Comparison of ENCODE assay signal across 8 mouse cellular contexts in genomic region chr2:25224766-25225752, GRCm38 (mm10). TPM values are rescaled to one million over a fixed set of nuclear protein-coding genes. Genes with fewer than 3 reads are reported as not detected.
A peak's percentile ranks its signal among the peaks of the same experiment; 100 is the strongest.
DNase-seq lines count a peak whose midpoint lies in the region; ATAC-seq and TF ChIP-seq lines count a peak whose summit lies in the region.

No protein-coding gene starts in this region.

- H3ac ChIP-seq in C2C12 (ENCODE audit: control insufficient read depth, insufficient read length, low read depth): peak overlapping the region; percentile 84

- H3K79me2 ChIP-seq in C2C12 (ENCODE audit: control insufficient read depth, insufficient read depth): peaks cover 19% of the 10 kb centered on the region

- TF ChIP-seq POLR2A in brain, embryonic 14.5 days (IDR thresholded peaks at IDR 0.05; ENCODE audit: borderline replicate concordance, extremely low read depth, insufficient read depth, insufficient read length, poor library complexity, severe bottlenecking): peak; percentile 82; the same call in 1 of the 2 replicates
- peak; percentile 78; the same call in 1 of the 2 replicates for TF ChIP-seq POLR2A in limb, embryonic 14.5 days (IDR thresholded peaks at IDR 0.05; ENCODE audit: borderline replicate concordance, extremely low read depth, insufficient read depth, insufficient read length)
- TF ChIP-seq POLR2A in spleen, adult 2 months (IDR thresholded peaks at IDR 0.05; ENCODE audit: low read depth, low read length): peak; percentile 60; the same call in 1 of the 2 replicates

- peak overlapping the region; percentile 90 for H3K27ac ChIP-seq in heart, embryonic 10.5 days
- H3K27ac ChIP-seq in kidney, embryonic 14.5 days (ENCODE audit: low read depth, low read length): peak overlapping the region; percentile 97
- peak overlapping the region; percentile 91 for H3K27ac ChIP-seq in limb, embryonic 14.5 days (replicated peaks; ENCODE audit: low read depth, low read length)
- peak overlapping the region; percentile 97 for H3K27ac ChIP-seq in midbrain, embryonic 16.5 days (ENCODE audit: low read length)
- H3K27ac ChIP-seq in spleen, adult 2 months (ENCODE audit: insufficient read depth, low read length): peak overlapping the region; percentile 92

- 2% methylated on average over 39 of the region's 41 CpGs for WGBS in heart, embryonic 10.5 days
- WGBS in kidney, embryonic 14.5 days: 1% methylated on average over 41 of the region's 41 CpGs
- WGBS in limb, embryonic 14.5 days: 2% methylated on average over 35 of the region's 41 CpGs
- WGBS in midbrain, embryonic 16.5 days: 2% methylated on average over 40 of the region's 41 CpGs
- 2% methylated on average over 41 of the region's 41 CpGs for WGBS in spleen, adult 2 months

- peak overlapping the region; percentile 52 for H3K4me2 ChIP-seq in kidney, embryonic 14.5 days (replicated peaks; ENCODE audit: low read depth, low read length)
- H3K4me2 ChIP-seq in limb, embryonic 14.5 days (replicated peaks; ENCODE audit: low read depth, low read length, severe bottlenecking): peak overlapping the region; percentile 50
- peak overlapping the region; percentile 58 for H3K4me2 ChIP-seq in midbrain, embryonic 16.5 days (ENCODE audit: low read length)

- peak; percentile 100 for DNase-seq in brain, embryonic 14.5 days (ENCODE audit: low read depth)
- peak; percentile 100 for DNase-seq in heart, embryonic 10.5 days (ENCODE audit: low spot score)
- peak; percentile 100 for DNase-seq in limb, embryonic 14.5 days (ENCODE audit: low spot score)
- peak; percentile 96 to 99 for DNase-seq in spleen, adult 2 months (ENCODE audit: low read depth in 1 of 2, low spot score in 2 of 2)

- H3K4me1 ChIP-seq in erythroblast, embryonic 14.5 days (ENCODE audit: control insufficient read depth): peaks cover 60% of the 10 kb centered on the region
- peaks cover 38% of the 10 kb centered on the region for H3K4me1 ChIP-seq in heart, embryonic 10.5 days
- peaks cover 18% of the 10 kb centered on the region for H3K4me1 ChIP-seq in kidney, embryonic 14.5 days (ENCODE audit: control insufficient read depth, insufficient read depth, low read length)
- H3K4me1 ChIP-seq in limb, embryonic 14.5 days (ENCODE audit: control insufficient read depth, insufficient read depth, low read length): peaks cover 12% of the 10 kb centered on the region
- peaks cover 15% of the 10 kb centered on the region for H3K4me1 ChIP-seq in midbrain, embryonic 16.5 days (ENCODE audit: control insufficient read depth, insufficient read depth, low read length)
- peaks cover 8% of the 10 kb centered on the region; the same call in 1 of the 2 replicates for H3K4me1 ChIP-seq in spleen, adult 2 months (ENCODE audit: control insufficient read depth, insufficient read depth, insufficient read length)

- peaks cover 24% of the 10 kb centered on the region for H3K36me3 ChIP-seq in C2C12 (ENCODE audit: control insufficient read depth, insufficient read depth)
- H3K36me3 ChIP-seq in erythroblast, embryonic 14.5 days (ENCODE audit: control insufficient read depth): peaks cover 38% of the 10 kb centered on the region
- peaks cover 17% of the 10 kb centered on the region for H3K36me3 ChIP-seq in heart, embryonic 10.5 days
- peaks cover 11% of the 10 kb centered on the region; the same call in 1 of the 2 replicates for H3K36me3 ChIP-seq in kidney, embryonic 14.5 days (ENCODE audit: control insufficient read depth, insufficient read depth, low read length)
- H3K36me3 ChIP-seq in limb, embryonic 14.5 days (ENCODE audit: control insufficient read depth, insufficient read depth, low read length): peaks cover 9% of the 10 kb centered on the region; the same call in 1 of the 2 replicates
- H3K36me3 ChIP-seq in midbrain, embryonic 16.5 days (ENCODE audit: control insufficient read depth, insufficient read depth, low read length): no peaks in the 10 kb centered on the region
- peaks cover 3% of the 10 kb centered on the region; the same call in 1 of the 2 replicates for H3K36me3 ChIP-seq in spleen, adult 2 months (ENCODE audit: control insufficient read depth, insufficient read depth, low read length)

- peaks cover 2% of the 10 kb centered on the region for H3K27me3 ChIP-seq in C2C12 (ENCODE audit: control insufficient read depth, insufficient read depth, insufficient read length)
- no peaks in the 10 kb centered on the region for H3K27me3 ChIP-seq in erythroblast, embryonic 14.5 days (ENCODE audit: control insufficient read depth)
- peaks cover 9% of the 10 kb centered on the region; the same call in 1 of the 2 replicates for H3K27me3 ChIP-seq in heart, embryonic 10.5 days (ENCODE audit: insufficient read depth, poor library complexity, severe bottlenecking)
- no peaks in the 10 kb centered on the region for H3K27me3 ChIP-seq in kidney, embryonic 14.5 days (ENCODE audit: control insufficient read depth, insufficient read depth, low read length)
- no peaks in the 10 kb centered on the region for H3K27me3 ChIP-seq in limb, embryonic 14.5 days (ENCODE audit: control insufficient read depth, insufficient read depth, low read length)
- H3K27me3 ChIP-seq in midbrain, embryonic 16.5 days (ENCODE audit: control insufficient read depth, insufficient read depth, low read depth, low read length): no peaks in the 10 kb centered on the region
- no peaks in the 10 kb centered on the region for H3K27me3 ChIP-seq in spleen, adult 2 months (ENCODE audit: control insufficient read depth, insufficient read depth, low read length)

- TF ChIP-seq CTCF in C2C12 (IDR thresholded peaks at IDR 0.05; ENCODE audit: control insufficient read depth, insufficient read depth, insufficient read length): no peak
- no peak for TF ChIP-seq CTCF in brain, embryonic 14.5 days (IDR thresholded peaks at IDR 0.05; ENCODE audit: borderline replicate concordance, extremely low read depth, insufficient read depth, insufficient read length)
- TF ChIP-seq CTCF in spleen, adult 2 months (IDR thresholded peaks at IDR 0.05; ENCODE audit: extremely low read depth, insufficient read depth, insufficient read length, insufficient replicate concordance): no peak

- peak; percentile 97 for ATAC-seq in kidney, embryonic 14.5 days (ENCODE audit: low FRiP score, low TSS enrichment)
- peak; percentile 96 for ATAC-seq in limb, embryonic 14.5 days (ENCODE audit: low FRiP score, low read depth)
- peak; percentile 98 for ATAC-seq in midbrain, embryonic 16.5 days

- H3K79me3 ChIP-seq in C2C12 (ENCODE audit: low read depth): peaks cover 9% of the 10 kb centered on the region

- H3K4me3 ChIP-seq in C2C12 (ENCODE audit: insufficient read depth, poor library complexity, severe bottlenecking): peak overlapping the region; percentile 99
- H3K4me3 ChIP-seq in erythroblast, embryonic 14.5 days (replicated peaks): peak overlapping the region; percentile 66
- H3K4me3 ChIP-seq in heart, embryonic 10.5 days: peak overlapping the region; percentile 82
- H3K4me3 ChIP-seq in kidney, embryonic 14.5 days (ENCODE audit: low read length): peak overlapping the region; percentile 86
- peak overlapping the region; percentile 86 for H3K4me3 ChIP-seq in limb, embryonic 14.5 days (replicated peaks; ENCODE audit: low read length)
- H3K4me3 ChIP-seq in midbrain, embryonic 16.5 days (ENCODE audit: low read depth, low read length): peak overlapping the region; percentile 50
- peak overlapping the region; percentile 66 for H3K4me3 ChIP-seq in spleen, adult 2 months (ENCODE audit: extremely low read depth, insufficient read depth, insufficient read length)

- H3K9ac ChIP-seq in kidney, embryonic 14.5 days (ENCODE audit: low read depth, low read length): peak overlapping the region; percentile 70
- peak overlapping the region; percentile 72 for H3K9ac ChIP-seq in limb, embryonic 14.5 days (ENCODE audit: low read depth, low read length, severe bottlenecking)
- H3K9ac ChIP-seq in midbrain, embryonic 16.5 days (ENCODE audit: low read depth, low read length): peak overlapping the region; percentile 73

- no peaks in the 10 kb centered on the region for H3K9me3 ChIP-seq in erythroblast, embryonic 14.5 days (ENCODE audit: control insufficient read depth, low read length)
- H3K9me3 ChIP-seq in heart, embryonic 10.5 days: no peaks in the 10 kb centered on the region
- no peaks in the 10 kb centered on the region for H3K9me3 ChIP-seq in kidney, embryonic 14.5 days (ENCODE audit: control insufficient read depth, low read length)
- H3K9me3 ChIP-seq in limb, embryonic 14.5 days (ENCODE audit: control insufficient read depth, low read length): no peaks in the 10 kb centered on the region
- no peaks in the 10 kb centered on the region for H3K9me3 ChIP-seq in midbrain, embryonic 16.5 days (replicated peaks; ENCODE audit: control insufficient read depth, low read length, poor library complexity, severe bottlenecking)

RNA-seq across cellular contexts. Expression of gene Tubb4b, which starts 0.6 kb away (rescaled TPM):
- 800 TPM for polyA plus RNA-seq in C2C12 (2012; fragmentation: generic; extraction: Trizol)
- 449 and 524 TPM in 2 replicates for polyA plus RNA-seq in brain, embryonic 14.5 days (2012; rRNA removed)
- 134 and 136 TPM in 2 replicates for polyA plus RNA-seq in erythroblast, embryonic 14.5 days (2012)
- 544 and 610 TPM in 2 replicates for polyA plus RNA-seq in heart, embryonic 10.5 days (2016; fragmentation: Nextera tagmentation; extraction: Ambion mirVana)
- 532 and 565 TPM in 2 replicates for polyA plus RNA-seq in kidney, embryonic 14.5 days (2014; fragmentation: Nextera tagmentation; extraction: Ambion mirVana)
- polyA plus RNA-seq in limb, embryonic 14.5 days (2012; rRNA removed): 501 and 550 TPM in 2 replicates
- polyA plus RNA-seq in limb, embryonic 14.5 days (2014; fragmentation: Nextera tagmentation; extraction: Ambion mirVana): 404 and 419 TPM in 2 replicates
- 366 and 421 TPM in 2 replicates for polyA plus RNA-seq in midbrain, embryonic 16.5 days (2015; fragmentation: Nextera tagmentation; extraction: Ambion mirVana)
- polyA plus RNA-seq in spleen, adult 2 months (2012; rRNA removed): 222 and 307 TPM in 2 replicates

RNA-seq across cellular contexts. Expression of gene Fam166a, which starts 6.5 kb away (rescaled TPM):
- not detected for polyA plus RNA-seq in C2C12 (2012; fragmentation: generic; extraction: Trizol)
- 0.10 and 0.14 TPM in 2 replicates for polyA plus RNA-seq in brain, embryonic 14.5 days (2012; rRNA removed)
- not detected in 2 replicates for polyA plus RNA-seq in erythroblast, embryonic 14.5 days (2012)
- polyA plus RNA-seq in heart, embryonic 10.5 days (2016; fragmentation: Nextera tagmentation; extraction: Ambion mirVana): 0.92 TPM in 1 of 2 replicates, not detected in the other
- polyA plus RNA-seq in kidney, embryonic 14.5 days (2014; fragmentation: Nextera tagmentation; extraction: Ambion mirVana): 0.55 TPM in 1 of 2 replicates, not detected in the other
- polyA plus RNA-seq in limb, embryonic 14.5 days (2012; rRNA removed): not detected in 2 replicates
- 0.17 TPM in 1 of 2 replicates, not detected in the other for polyA plus RNA-seq in limb, embryonic 14.5 days (2014; fragmentation: Nextera tagmentation; extraction: Ambion mirVana)
- 0.43 TPM in 1 of 2 replicates, not detected in the other for polyA plus RNA-seq in midbrain, embryonic 16.5 days (2015; fragmentation: Nextera tagmentation; extraction: Ambion mirVana)
- polyA plus RNA-seq in spleen, adult 2 months (2012; rRNA removed): 0.11 and 0.16 TPM in 2 replicates

RNA-seq across cellular contexts. Expression of gene Slc34a3, which starts 9.1 kb away (rescaled TPM):
- polyA plus RNA-seq in C2C12 (2012; fragmentation: generic; extraction: Trizol): not detected
- polyA plus RNA-seq in brain, embryonic 14.5 days (2012; rRNA removed): not detected in 2 replicates
- polyA plus RNA-seq in erythroblast, embryonic 14.5 days (2012): not detected in 2 replicates
- polyA plus RNA-seq in heart, embryonic 10.5 days (2016; fragmentation: Nextera tagmentation; extraction: Ambion mirVana): not detected in 2 replicates
- 0.34 and 0.57 TPM in 2 replicates for polyA plus RNA-seq in kidney, embryonic 14.5 days (2014; fragmentation: Nextera tagmentation; extraction: Ambion mirVana)
- 0.19 TPM in 1 of 2 replicates, not detected in the other for polyA plus RNA-seq in limb, embryonic 14.5 days (2012; rRNA removed)
- not detected in 2 replicates for polyA plus RNA-seq in limb, embryonic 14.5 days (2014; fragmentation: Nextera tagmentation; extraction: Ambion mirVana)
- not detected in 2 replicates for polyA plus RNA-seq in midbrain, embryonic 16.5 days (2015; fragmentation: Nextera tagmentation; extraction: Ambion mirVana)
- polyA plus RNA-seq in spleen, adult 2 months (2012; rRNA removed): 0.04 and 0.06 TPM in 2 replicates

RNA-seq across cellular contexts. Expression of gene Stpg3, which starts 10.6 kb away (rescaled TPM):
- not detected for polyA plus RNA-seq in C2C12 (2012; fragmentation: generic; extraction: Trizol)
- polyA plus RNA-seq in brain, embryonic 14.5 days (2012; rRNA removed): not detected in 2 replicates
- polyA plus RNA-seq in erythroblast, embryonic 14.5 days (2012): 0.03 TPM in 1 of 2 replicates, not detected in the other
- polyA plus RNA-seq in heart, embryonic 10.5 days (2016; fragmentation: Nextera tagmentation; extraction: Ambion mirVana): 0.10 TPM in 1 of 2 replicates, not detected in the other
- polyA plus RNA-seq in kidney, embryonic 14.5 days (2014; fragmentation: Nextera tagmentation; extraction: Ambion mirVana): 0.49 and 0.54 TPM in 2 replicates
- not detected in 2 replicates for polyA plus RNA-seq in limb, embryonic 14.5 days (2012; rRNA removed)
- polyA plus RNA-seq in limb, embryonic 14.5 days (2014; fragmentation: Nextera tagmentation; extraction: Ambion mirVana): not detected in 2 replicates
- not detected in 2 replicates for polyA plus RNA-seq in midbrain, embryonic 16.5 days (2015; fragmentation: Nextera tagmentation; extraction: Ambion mirVana)
- polyA plus RNA-seq in spleen, adult 2 months (2012; rRNA removed): 0.05 TPM in 1 of 2 replicates, not detected in the other

RNA-seq across cellular contexts. Expression of gene Rnf224, which starts 11.5 kb away (rescaled TPM):
- polyA plus RNA-seq in C2C12 (2012; fragmentation: generic; extraction: Trizol): not detected
- polyA plus RNA-seq in brain, embryonic 14.5 days (2012; rRNA removed): not detected in 2 replicates
- not detected in 2 replicates for polyA plus RNA-seq in erythroblast, embryonic 14.5 days (2012)
- polyA plus RNA-seq in heart, embryonic 10.5 days (2016; fragmentation: Nextera tagmentation; extraction: Ambion mirVana): 0.08 TPM in 1 of 2 replicates, not detected in the other
- 0.20 and 0.39 TPM in 2 replicates for polyA plus RNA-seq in kidney, embryonic 14.5 days (2014; fragmentation: Nextera tagmentation; extraction: Ambion mirVana)
- 0.05 TPM in 1 of 2 replicates, not detected in the other for polyA plus RNA-seq in limb, embryonic 14.5 days (2012; rRNA removed)
- not detected in 2 replicates for polyA plus RNA-seq in limb, embryonic 14.5 days (2014; fragmentation: Nextera tagmentation; extraction: Ambion mirVana)
- polyA plus RNA-seq in midbrain, embryonic 16.5 days (2015; fragmentation: Nextera tagmentation; extraction: Ambion mirVana): not detected in 2 replicates
- not detected in 2 replicates for polyA plus RNA-seq in spleen, adult 2 months (2012; rRNA removed)

Comparison
In these comparisons a context has a peak if more than half of its experiments do, and no peak if none do; other contexts are left out.
1. Peak in every context shown above with its lines: DNase-seq, ATAC-seq, H3K4me3 ChIP-seq and H3K27ac ChIP-seq.